Mouse (Mus musculus) CH12.LX (cell line): Measurements from ENCODE around the gene Rab1b. TPM values are rescaled to one million over a fixed set of nuclear protein-coding genes. Genes with fewer than 3 reads are reported as not detected.

Source experiments
- DNase-seq: peaks from one replicate; pipeline ENCODE4 v3.0.0-alpha.2; 2013; ENCODE audit errors: extremely low read depth
- H3K27ac ChIP-seq: 2 replicates; pipeline ENCODE4 v1.5.1; 2012; ENCODE audit warnings: low read depth, mild to moderate bottlenecking, control low read depth, moderate library complexity; ENCODE audit not compliant: insufficient read depth
- H3K27me3 ChIP-seq: replicated peaks from 2 replicates; pipeline ENCODE3; 2012; ENCODE audit warnings: inconsistent platforms
- H3K36me3 ChIP-seq, 2 experiments: replicated peaks in 1 of 2; 2 replicates each; pipeline versions ENCODE3 to v1.6.1; 2012; ENCODE audit warnings: inconsistent platforms in 1 of 2, low read length in 1 of 2, mild to moderate bottlenecking in 1 of 2, mixed read lengths in 1 of 2, moderate library complexity in 1 of 2; ENCODE audit not compliant: control insufficient read depth in 1 of 2, insufficient read depth in 1 of 2
- H3K4me1 ChIP-seq, 2 experiments: 2 replicates each; pipeline ENCODE4 v1.6.1; 2012; ENCODE audit warnings: inconsistent platforms in 1 of 2, moderate library complexity in 1 of 2; ENCODE audit not compliant: insufficient read depth in 2 of 2, control insufficient read depth in 1 of 2
- H3K4me2 ChIP-seq: 2 replicates; pipeline ENCODE4 v1.6.1; 2012; ENCODE audit warnings: low read depth, mild to moderate bottlenecking, control low read depth; ENCODE audit not compliant: poor library complexity, insufficient read depth, severe bottlenecking
- H3K4me3 ChIP-seq, 3 experiments: fragments of 150-350 bp in 1 of 3; sonication (generic) in 1 of 3; replicated peaks in 1 of 3; 2 replicates each; pipeline versions ENCODE3 to v1.5.1; 2011 to 2012; ENCODE audit warnings: low read depth in 2 of 3, low read length in 2 of 3, mild to moderate bottlenecking in 2 of 3, moderate library complexity in 2 of 3, control low read depth in 1 of 3, improper control_type of control experiment in 1 of 3, inconsistent platforms in 1 of 3, mixed read lengths in 1 of 3; ENCODE audit not compliant: poor library complexity in 1 of 3
- H3K79me2 ChIP-seq: replicated peaks from 2 replicates; pipeline ENCODE4 v1.6.1; 2012; ENCODE audit warnings: mild to moderate bottlenecking, moderate library complexity; ENCODE audit not compliant: control insufficient read depth, poor library complexity, insufficient read depth, severe bottlenecking; ENCODE audit errors: extremely low read depth
- H3K9ac ChIP-seq: 2 replicates; pipeline ENCODE4 v1.6.1; 2012; ENCODE audit warnings: low read depth, mild to moderate bottlenecking, control low read depth, moderate library complexity; ENCODE audit not compliant: insufficient read depth
- H3K9me3 ChIP-seq: replicated peaks from 2 replicates; pipeline ENCODE3; 2012; ENCODE audit warnings: low read length, inconsistent platforms, mixed read lengths
- CHD2 ChIP-seq: IDR thresholded peaks from 2 replicates; pipeline ENCODE4 v1.6.1; 2011; ENCODE audit warnings: low read length, improper control_type of control experiment
- ELF1 ChIP-seq: IDR thresholded peaks from 2 replicates; pipeline ENCODE4 v1.6.1; 2014; ENCODE audit warnings: low read depth, mild to moderate bottlenecking, inconsistent platforms, low read length, improper control_type of control experiment
- IRF4 ChIP-seq: IDR thresholded peaks from 2 replicates; pipeline ENCODE4 v1.6.1; 2014; ENCODE audit warnings: low read depth, mild to moderate bottlenecking, inconsistent platforms, low read length, improper control_type of control experiment
- JUND ChIP-seq: conservative IDR thresholded peaks from 2 replicates; pipeline ENCODE4 v1.6.1; 2011; ENCODE audit warnings: low read depth, low read length, improper control_type of control experiment
- MAFK ChIP-seq: IDR thresholded peaks from 2 replicates; pipeline ENCODE4 v1.6.1; 2011; ENCODE audit warnings: low read length, improper control_type of control experiment; ENCODE audit not compliant: insufficient replicate concordance
- MAZ ChIP-seq: IDR thresholded peaks from 2 replicates; pipeline ENCODE4 v1.6.1; 2012; ENCODE audit warnings: low read depth, mild to moderate bottlenecking, inconsistent platforms, low read length, improper control_type of control experiment, moderate library complexity
- MEF2A ChIP-seq: IDR thresholded peaks from 2 replicates; pipeline ENCODE4 v1.6.1; 2014; ENCODE audit warnings: low read depth, mild to moderate bottlenecking, inconsistent platforms, low read length, improper control_type of control experiment, borderline replicate concordance
- NELFE ChIP-seq: IDR thresholded peaks from 2 replicates; pipeline ENCODE4 v1.6.1; 2011; ENCODE audit warnings: low read depth, low read length, improper control_type of control experiment
- NRF1 ChIP-seq: IDR thresholded peaks from 2 replicates; pipeline ENCODE4 v1.6.1; 2014; ENCODE audit warnings: low read depth, mild to moderate bottlenecking, inconsistent platforms, low read length, improper control_type of control experiment, moderate library complexity
- POLR2AphosphoS2 ChIP-seq: IDR thresholded peaks from 2 replicates; pipeline ENCODE4 v1.6.1; 2011; ENCODE audit warnings: low read depth, low read length, improper control_type of control experiment
- RCOR1 ChIP-seq: conservative IDR thresholded peaks from 2 replicates; pipeline ENCODE4 v1.6.1; 2012; ENCODE audit warnings: low read depth, mild to moderate bottlenecking, inconsistent platforms, low read length, improper control_type of control experiment
- TBP ChIP-seq: conservative IDR thresholded peaks from 2 replicates; pipeline ENCODE4 v1.6.1; 2011; ENCODE audit warnings: low read depth, low read length, improper control_type of control experiment
- UBTF ChIP-seq: IDR thresholded peaks from 2 replicates; pipeline ENCODE4 v1.6.1; 2012; ENCODE audit warnings: low read depth, mild to moderate bottlenecking, inconsistent platforms, low read length, improper control_type of control experiment, moderate library complexity
- USF2 ChIP-seq: conservative IDR thresholded peaks from 2 replicates; pipeline ENCODE4 v1.6.1; 2011; ENCODE audit warnings: low read depth, low read length, improper control_type of control experiment
- ZC3H11A ChIP-seq: IDR thresholded peaks from 2 replicates; pipeline ENCODE4 v1.6.1; 2012; ENCODE audit warnings: low read depth, mild to moderate bottlenecking, inconsistent platforms, low read length, improper control_type of control experiment
- ZMIZ1 ChIP-seq: IDR thresholded peaks from 2 replicates; pipeline ENCODE4 v1.6.1; 2012; ENCODE audit warnings: low read depth, mild to moderate bottlenecking, inconsistent platforms, low read length, improper control_type of control experiment
- ZNF384 ChIP-seq: IDR thresholded peaks from 2 replicates; pipeline ENCODE4 v1.6.1; 2012; ENCODE audit warnings: low read depth, low read length, improper control_type of control experiment, inconsistent platforms
- dilution Hi-C: fragments of 300-500 bp; cut with MboI; formaldehyde crosslinking; loops from 2 replicates; pipeline ENCODE4 v1.14.3; 2020; ENCODE audit warnings: low sequenced_read_pairs; ENCODE audit not compliant: extremely low pct_unique_long_range_greater_than_20kb, extremely low pct_ligation_motif_present
- in situ Hi-C: fragments of 300-500 bp; cut with MboI; formaldehyde crosslinking; loops from 3 replicates; pipeline ENCODE4 v1.14.3; 2019; ENCODE audit warnings: low sequenced_read_pairs, low pct_ligation_motif_present, low pct_unique_long_range_greater_than_20kb, mixed read lengths
- polyA plus RNA-seq: library from polyadenylated mRNA; unstranded; fragments of >175 nt; gene quantifications from 2 replicates; pipeline ENCODE4 v1.2.1, GENCODE M21; 2012; ENCODE audit warnings: low read depth; ENCODE audit not compliant: insufficient read length
- total RNA-seq, 2 experiments: library from RNA; depleted of rRNA; stranded (reverse); fragments of 300-350 nt in 1 of 2; fragments of >200 nt in 1 of 2; gene quantifications; 2 replicates each; pipeline ENCODE4 v1.2.3; 2012 to 2014

Rab1b gene
- total and polyA plus RNA-seq, 3 experiments: 78.4 to 88.3 (median 87.1) TPM

GRCm38 (mm10) chr19:5098363-5099143, 8.3 kb downstream of the Rab1b start, which contains the start of gene Cnih2:
Gene Cnih2, minus strand, starts transcription at chr19:5098521.
- in situ Hi-C loops: no loop called here
- H3K4me1 ChIP-seq: peaks cover 10% of the 10 kb centered on the region in 2 experiments; a peak in 3 of 4 replicates
- peak within 1 kb of the TSS; percentile 58 for H3K9ac ChIP-seq
- no peaks in the 10 kb centered on the region for H3K79me2 ChIP-seq
- H3K27ac ChIP-seq: no peak within 1 kb of the TSS
- peak within 1 kb of the TSS; percentile 72 for H3K4me2 ChIP-seq
- TF ChIP-seq ZC3H11A: no peak
- TF ChIP-seq JUND: no peak
- no peak for TF ChIP-seq POLR2AphosphoS2
- no peak for TF ChIP-seq ELF1
- TF ChIP-seq UBTF: no peak
- no peak for TF ChIP-seq NRF1
- no peak for TF ChIP-seq ZMIZ1
- TF ChIP-seq USF2: no peak
- TF ChIP-seq TBP: no peak
- no peak for TF ChIP-seq IRF4
- no peak for TF ChIP-seq MEF2A
- no peak for TF ChIP-seq ZNF384
- TF ChIP-seq MAZ: no peak
- no peak for TF ChIP-seq RCOR1
- no peak for TF ChIP-seq CHD2
- no peak for TF ChIP-seq NELFE
- dilution Hi-C loops: no loop called here
- H3K27me3 ChIP-seq: no peaks in the 10 kb centered on the region
- peaks cover 38 to 55% of the 10 kb centered on the region in 2 experiments for H3K36me3 ChIP-seq
- no peak for DNase-seq
- peak within 1 kb of the TSS in 1 of 3 experiments; percentile 34 for H3K4me3 ChIP-seq
- H3K9me3 ChIP-seq: no peaks in the 10 kb centered on the region

GRCm38 (mm10) chr19:5097521-5098362, 9.1 kb downstream of the Rab1b start:
- no peaks in the 10 kb centered on the region for H3K79me2 ChIP-seq
- H3K27ac ChIP-seq: no peak overlapping the region
- in situ Hi-C loops (no loop called here), dilution Hi-C loops (no loop called here)
- H3K4me2 ChIP-seq: peak overlapping the region; percentile 72
- H3K9ac ChIP-seq: peak overlapping the region; percentile 58
- peaks cover 35 to 55% of the 10 kb centered on the region in 2 experiments for H3K36me3 ChIP-seq
- DNase-seq: no peak
- TF ChIP-seq CHD2: 0 out of 2 replicates have a peak, but pooled peaks have one; percentile 3
- no peak for TF ChIP-seq MAFK
- 0 out of 2 replicates have a peak, but pooled peaks have one; percentile 44 for TF ChIP-seq ZMIZ1
- no peaks in the 10 kb centered on the region for H3K9me3 ChIP-seq
- H3K4me1 ChIP-seq: peaks cover 10% of the 10 kb centered on the region in 2 experiments; a peak in 3 of 4 replicates
- peak overlapping the region in 1 of 3 experiments; percentile 34 for H3K4me3 ChIP-seq
- H3K27me3 ChIP-seq: no peaks in the 10 kb centered on the region
